Mouse (Mus musculus): ENCODE results near the gene Cnr1. TPM values are rescaled to one million over a fixed set of nuclear protein-coding genes. Genes with fewer than 3 reads are reported as not detected.

Cnr1 gene
- polyA plus RNA-seq, 1 experiment = 0.14 TPM

DNA sequence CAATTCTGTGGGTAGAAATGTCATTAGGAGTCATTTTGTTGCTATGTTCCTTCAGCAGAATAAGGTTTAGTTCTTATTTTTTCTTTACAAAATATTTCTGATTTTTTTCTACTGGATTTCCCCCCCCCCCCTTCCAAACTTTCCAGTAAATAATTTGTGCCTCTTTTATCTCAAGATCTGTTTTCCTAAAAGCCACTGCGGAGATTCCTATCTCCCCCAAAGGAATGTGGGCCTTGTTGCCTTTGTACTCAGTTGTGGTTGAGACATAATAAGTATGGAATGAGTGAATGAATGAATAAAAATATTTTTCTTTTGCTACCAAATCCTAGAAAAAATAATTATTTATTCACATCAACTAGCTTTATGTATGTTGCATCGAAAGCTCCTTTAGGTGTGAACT is 28.9 kb upstream of the Cnr1 start:
- 80% methylated on average over 2 of the region's 2 CpGs for WGBS
- no peaks in the 10 kb centered on the region for H3K4me1 ChIP-seq (ENCODE audit: control insufficient read depth, insufficient read depth, low read length)
- TF ChIP-seq POLR2A (IDR thresholded peaks at IDR 0.05; ENCODE audit: low read depth, low read length) (no peak), CTCF (conservative IDR thresholded peaks at IDR 0.05; ENCODE audit: insufficient read depth, insufficient read length, low read depth, low read length) (no peak)

DNA sequence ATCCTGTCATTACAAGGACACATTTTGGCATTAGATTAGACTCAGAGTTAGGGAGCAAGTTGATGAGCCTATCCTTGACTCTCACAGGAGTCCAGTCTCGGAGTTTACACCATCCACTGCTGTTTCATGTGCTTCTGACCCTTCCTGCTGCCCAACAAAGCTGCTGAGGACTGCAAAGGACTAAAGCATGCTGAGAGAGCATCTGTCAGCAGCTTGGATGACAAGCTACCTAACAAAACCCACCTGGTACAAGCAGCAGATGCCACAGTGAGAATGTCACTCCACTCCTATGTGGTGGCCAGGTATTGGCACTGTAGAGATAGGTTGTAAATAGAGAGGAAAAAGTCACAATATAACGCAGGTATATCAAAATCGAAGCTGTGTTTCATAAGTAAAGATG is 22.7 kb upstream of the Cnr1 start:
- no peak for DNase-seq
- H3K27ac ChIP-seq (ENCODE audit: insufficient read depth, low read depth, low read length) = no peak overlapping the region
- no peak overlapping the region for H3K4me3 ChIP-seq (ENCODE audit: insufficient read depth, low read depth, low read length)
- 82% methylated on average over 3 of the region's 3 CpGs for WGBS
- no peaks in the 10 kb centered on the region for H3K36me3 ChIP-seq (ENCODE audit: control insufficient read depth, insufficient read depth, low read length)
- TF ChIP-seq POLR2A (IDR thresholded peaks at IDR 0.05; ENCODE audit: low read depth, low read length) = no peak
- no peak for TF ChIP-seq CTCF (conservative IDR thresholded peaks at IDR 0.05; ENCODE audit: insufficient read depth, insufficient read length, low read depth, low read length)
- H3K4me1 ChIP-seq (ENCODE audit: control insufficient read depth, insufficient read depth, low read length) = no peaks in the 10 kb centered on the region
- no peaks in the 10 kb centered on the region for H3K27me3 ChIP-seq (replicated peaks; ENCODE audit: control insufficient read depth, insufficient read depth, low read length)

More for the DNA sequence above, 28.9 kb upstream of the Cnr1 start:
- no peak for DNase-seq
- Histone ChIP-seq H3K27ac (ENCODE audit: insufficient read depth, low read depth, low read length) (no peak overlapping the region), H3K4me3 (ENCODE audit: insufficient read depth, low read depth, low read length) (no peak overlapping the region), H3K36me3 (ENCODE audit: control insufficient read depth, insufficient read depth, low read length) (no peaks in the 10 kb centered on the region), H3K27me3 (replicated peaks; ENCODE audit: control insufficient read depth, insufficient read depth, low read length) (no peaks in the 10 kb centered on the region)

DNA sequence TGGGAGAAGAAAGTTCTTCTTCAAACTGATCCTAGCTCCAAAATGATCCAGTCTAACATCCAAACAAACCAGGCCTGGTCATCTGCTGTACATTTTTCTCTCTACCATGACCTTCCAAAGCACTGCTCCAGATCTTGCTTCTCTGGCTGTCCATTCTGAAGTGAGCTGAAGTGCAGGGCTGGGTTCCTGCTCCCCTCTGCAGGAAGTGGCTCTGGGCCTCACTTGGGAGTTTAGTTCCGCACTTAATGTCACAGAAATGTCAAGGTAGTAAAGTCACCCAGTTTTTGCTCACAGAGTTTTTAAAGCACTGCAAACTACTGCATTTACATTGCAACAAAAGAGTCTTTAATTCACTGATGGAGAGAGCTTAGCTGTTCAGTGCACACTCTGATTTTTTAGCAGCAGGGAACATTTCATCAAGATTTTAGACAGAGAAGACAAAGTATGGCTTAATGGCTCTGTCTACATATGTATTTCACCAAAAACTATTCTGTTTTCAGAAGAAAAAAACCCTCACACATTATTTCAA is 20.5 kb upstream of the Cnr1 start:
- H3K4me3 ChIP-seq (ENCODE audit: insufficient read depth, low read depth, low read length) = no peak overlapping the region
- TF ChIP-seq CTCF (conservative IDR thresholded peaks at IDR 0.05; ENCODE audit: insufficient read depth, insufficient read length, low read depth, low read length) (no peak), POLR2A (IDR thresholded peaks at IDR 0.05; ENCODE audit: low read depth, low read length) (no peak)
- no peaks in the 10 kb centered on the region for H3K4me1 ChIP-seq (ENCODE audit: control insufficient read depth, insufficient read depth, low read length)
- no peaks in the 10 kb centered on the region for H3K27me3 ChIP-seq (replicated peaks; ENCODE audit: control insufficient read depth, insufficient read depth, low read length)
- 83% methylated on average over 1 of the region's 1 CpGs for WGBS
- DNase-seq = no peak
- H3K27ac ChIP-seq (ENCODE audit: insufficient read depth, low read depth, low read length) = no peak overlapping the region
- no peaks in the 10 kb centered on the region for H3K36me3 ChIP-seq (ENCODE audit: control insufficient read depth, insufficient read depth, low read length)

DNA sequence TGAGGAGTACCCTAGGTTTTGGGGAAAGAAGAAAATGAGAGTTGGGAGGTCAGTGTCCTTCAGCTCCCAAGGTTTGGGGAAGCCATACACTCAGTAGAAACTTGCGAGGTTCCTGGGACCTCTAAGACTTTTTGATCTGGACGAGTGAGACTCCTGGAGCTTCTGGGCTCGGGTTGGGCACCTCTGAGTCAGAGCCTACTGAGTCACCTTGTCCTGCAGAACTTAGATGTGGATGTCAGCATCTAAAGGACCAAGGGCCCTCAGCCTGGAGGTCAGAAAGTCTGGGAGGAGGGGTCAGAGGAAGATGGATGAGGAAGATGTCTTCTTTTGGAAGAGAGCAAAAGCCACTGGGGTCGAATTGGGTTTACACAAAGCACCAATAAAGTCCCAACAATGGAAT is 19.6 kb upstream of the Cnr1 start:
- Histone ChIP-seq H3K36me3 (ENCODE audit: control insufficient read depth, insufficient read depth, low read length) (no peaks in the 10 kb centered on the region), H3K27ac (ENCODE audit: insufficient read depth, low read depth, low read length) (no peak overlapping the region), H3K4me1 (ENCODE audit: control insufficient read depth, insufficient read depth, low read length) (no peaks in the 10 kb centered on the region), H3K27me3 (replicated peaks; ENCODE audit: control insufficient read depth, insufficient read depth, low read length) (no peaks in the 10 kb centered on the region; the same call in 1 of the 2 replicates), H3K4me3 (ENCODE audit: insufficient read depth, low read depth, low read length) (no peak overlapping the region)
- WGBS = 78% methylated on average over 4 of the region's 4 CpGs
- no peak for DNase-seq
- no peak for TF ChIP-seq CTCF (conservative IDR thresholded peaks at IDR 0.05; ENCODE audit: insufficient read depth, insufficient read length, low read depth, low read length)
- no peak for TF ChIP-seq POLR2A (IDR thresholded peaks at IDR 0.05; ENCODE audit: low read depth, low read length)

DNA sequence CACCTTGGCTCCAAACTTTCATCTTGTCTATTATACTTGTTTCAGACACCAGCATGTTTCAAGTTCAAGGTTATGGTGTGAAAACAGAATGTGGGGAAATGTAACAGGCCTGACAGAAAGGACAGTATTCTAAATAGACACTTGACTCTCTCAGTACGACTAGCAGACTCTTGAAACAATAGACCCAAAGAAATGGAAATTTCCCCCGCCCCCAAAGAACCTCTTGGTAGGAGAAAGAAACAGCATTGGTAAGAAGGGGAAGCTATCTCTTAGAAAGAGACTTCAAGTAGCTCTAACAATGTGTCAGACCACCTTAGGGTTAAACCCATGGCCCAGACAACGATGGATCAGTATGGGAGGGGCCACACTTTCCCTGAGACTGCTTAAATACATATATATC is 15.6 kb upstream of the Cnr1 start:
- H3K4me3 ChIP-seq (ENCODE audit: insufficient read depth, low read depth, low read length) = no peak overlapping the region
- no peaks in the 10 kb centered on the region for H3K4me1 ChIP-seq (ENCODE audit: control insufficient read depth, insufficient read depth, low read length)
- 60% methylated on average over 3 of the region's 3 CpGs for WGBS
- DNase-seq = no peak
- H3K27me3 ChIP-seq (replicated peaks; ENCODE audit: control insufficient read depth, insufficient read depth, low read length) = no peaks in the 10 kb centered on the region; the same call in 1 of the 2 replicates
- H3K36me3 ChIP-seq (ENCODE audit: control insufficient read depth, insufficient read depth, low read length) = no peaks in the 10 kb centered on the region
- no peak for TF ChIP-seq POLR2A (IDR thresholded peaks at IDR 0.05; ENCODE audit: low read depth, low read length)
- no peak for TF ChIP-seq CTCF (conservative IDR thresholded peaks at IDR 0.05; ENCODE audit: insufficient read depth, insufficient read length, low read depth, low read length)
- no peak overlapping the region for H3K27ac ChIP-seq (ENCODE audit: insufficient read depth, low read depth, low read length)

DNA sequence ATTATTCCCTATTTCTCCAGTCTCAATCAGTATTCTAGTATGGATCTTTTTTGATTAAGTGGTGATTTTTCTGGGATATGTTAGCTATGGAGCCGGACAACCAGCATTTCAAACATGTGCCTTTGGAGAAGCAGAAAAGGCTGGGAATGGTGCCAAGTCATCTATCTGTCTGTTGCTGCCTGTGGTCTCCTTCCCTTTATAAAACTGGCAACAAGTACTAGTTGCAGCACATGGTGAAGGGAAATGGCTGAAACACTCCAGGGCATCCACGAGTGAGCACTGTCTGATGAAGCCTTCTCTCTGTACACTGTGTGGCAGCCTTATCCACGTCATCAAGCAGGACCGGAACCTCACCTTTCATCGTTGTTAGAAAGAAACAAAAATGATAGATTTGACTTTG is 8.7 kb upstream of the Cnr1 start:
- no peak overlapping the region for H3K4me3 ChIP-seq (ENCODE audit: insufficient read depth, low read depth, low read length)
- no peak overlapping the region for H3K27ac ChIP-seq (ENCODE audit: insufficient read depth, low read depth, low read length)
- no peaks in the 10 kb centered on the region for H3K4me1 ChIP-seq (ENCODE audit: control insufficient read depth, insufficient read depth, low read length)
- TF ChIP-seq POLR2A (IDR thresholded peaks at IDR 0.05; ENCODE audit: low read depth, low read length) (no peak), CTCF (conservative IDR thresholded peaks at IDR 0.05; ENCODE audit: insufficient read depth, insufficient read length, low read depth, low read length) (no peak)
- no peaks in the 10 kb centered on the region for H3K27me3 ChIP-seq (replicated peaks; ENCODE audit: control insufficient read depth, insufficient read depth, low read length)
- no peak for DNase-seq
- WGBS = 73% methylated on average over 5 of the region's 5 CpGs
- no peaks in the 10 kb centered on the region for H3K36me3 ChIP-seq (ENCODE audit: control insufficient read depth, insufficient read depth, low read length)

DNA sequence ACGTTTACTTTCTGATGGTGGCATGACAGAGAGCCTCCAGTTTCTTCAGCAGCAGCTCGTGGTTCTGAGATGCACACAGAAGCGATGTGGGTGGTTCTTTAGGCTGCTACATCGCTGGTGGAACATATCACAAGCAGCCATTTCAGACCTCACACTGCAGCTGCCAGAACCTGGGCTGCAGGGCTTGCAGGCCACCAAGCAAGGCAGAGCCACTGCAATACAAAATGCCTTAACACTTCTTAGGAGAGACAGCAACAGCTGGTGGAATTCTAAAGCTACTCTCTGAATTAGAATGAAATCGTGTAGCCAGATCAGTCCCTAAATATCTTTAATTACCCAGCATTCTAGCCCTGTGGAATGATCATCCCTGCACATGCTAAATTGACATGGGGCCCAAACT is 3.6 kb upstream of the Cnr1 start:
- H3K36me3 ChIP-seq (ENCODE audit: control insufficient read depth, insufficient read depth, low read length) = no peaks in the 10 kb centered on the region
- no peak for DNase-seq
- H3K4me3 ChIP-seq (ENCODE audit: insufficient read depth, low read depth, low read length) = no peak overlapping the region
- no peak for TF ChIP-seq POLR2A (IDR thresholded peaks at IDR 0.05; ENCODE audit: low read depth, low read length)
- no peak for TF ChIP-seq CTCF (conservative IDR thresholded peaks at IDR 0.05; ENCODE audit: insufficient read depth, insufficient read length, low read depth, low read length)
- H3K27ac ChIP-seq (ENCODE audit: insufficient read depth, low read depth, low read length) = no peak overlapping the region
- H3K4me1 ChIP-seq (ENCODE audit: control insufficient read depth, insufficient read depth, low read length) = no peaks in the 10 kb centered on the region
- H3K27me3 ChIP-seq (replicated peaks; ENCODE audit: control insufficient read depth, insufficient read depth, low read length) = peaks cover 2% of the 10 kb centered on the region; the same call in 1 of the 2 replicates
- WGBS = 49% methylated on average over 5 of the region's 5 CpGs
